Mouse (Mus musculus) midbrain, embryonic 14.5 days (tissue): ENCODE results near the gene Prkch. TPM values are rescaled to one million over a fixed set of nuclear protein-coding genes. Genes with fewer than 3 reads are reported as not detected.

Experiments
- ATAC-seq: fragments of 200-750 bp; cut with Nextera tagmentation; 2 replicates; pipeline ENCODE4 v1.8.0; 2017; ENCODE audit warnings: moderate number of reproducible peaks, moderate library complexity; ENCODE audit not compliant: low FRiP score, low TSS enrichment
- DNase-seq: peaks from one replicate; pipeline ENCODE4 v3.0.0-alpha.2; 2015
- H3K27ac ChIP-seq: fragments of 300-500 bp; sonication (generic); replicated peaks from 2 replicates; pipeline ENCODE4 v1.5.1; 2014; ENCODE audit warnings: mild to moderate bottlenecking, low read depth, low read length, moderate library complexity
- H3K27me3 ChIP-seq: fragments of 300-500 bp; sonication (generic); 2 replicates; pipeline ENCODE4 v1.6.1; 2014; ENCODE audit warnings: low read length, control low read depth, mixed read lengths; ENCODE audit not compliant: control insufficient read depth, insufficient read depth
- H3K36me3 ChIP-seq: fragments of 300-500 bp; sonication (generic); 2 replicates; pipeline ENCODE4 v1.6.1; 2014; ENCODE audit warnings: low read length, control low read depth; ENCODE audit not compliant: control insufficient read depth, insufficient read depth
- H3K4me1 ChIP-seq: fragments of 300-500 bp; sonication (generic); 2 replicates; pipeline ENCODE4 v1.6.1; 2014; ENCODE audit warnings: mild to moderate bottlenecking, antibody characterized with exemption, low read length, control low read depth; ENCODE audit not compliant: control insufficient read depth, insufficient read depth
- H3K4me2 ChIP-seq: fragments of 300-500 bp; sonication (generic); 2 replicates; pipeline ENCODE4 v1.6.1; 2014; ENCODE audit warnings: mild to moderate bottlenecking, low read length, moderate library complexity
- H3K4me3 ChIP-seq: fragments of 300-500 bp; sonication (generic); replicated peaks from 2 replicates; pipeline ENCODE4 v1.5.1; 2014; ENCODE audit warnings: low read depth, low read length
- H3K9ac ChIP-seq: fragments of 300-500 bp; sonication (generic); replicated peaks from 2 replicates; pipeline ENCODE4 v1.6.1; 2014; ENCODE audit warnings: mild to moderate bottlenecking, low read length, moderate library complexity
- H3K9me3 ChIP-seq: fragments of 300-500 bp; sonication (generic); 2 replicates; pipeline ENCODE4 v1.6.1; 2016; ENCODE audit warnings: low read length, control low read depth, mixed read lengths; ENCODE audit not compliant: control insufficient read depth
- WGBS: fragments of 180-500 bp; shearing (Covaris S2); extraction: QIAGEN DNeasy Blood & Tissue Kit; methylation state at CpG from one replicate; pipeline ENCODE4 v1.1.7; 2014; 5-methylcytosine and 5-hydroxymethylcytosine counted together
- polyA plus RNA-seq: library from polyadenylated mRNA; unstranded; fragments of >200 nt; fragmentation: Nextera tagmentation; extraction: Ambion mirVana; gene quantifications from 2 replicates; pipeline ENCODE4 v1.2.1, GENCODE M21; 2014

The Prkch gene
- polyA plus RNA-seq, 1 experiment from 2014 or later: 8.7 TPM

- Histone ChIP-seq H3K9ac (no peak overlapping the region), H3K27me3 (no peaks in the 10 kb centered on the region), H3K4me3 (no peak overlapping the region), H3K4me2 (no peak overlapping the region), H3K27ac (no peak overlapping the region), H3K4me1 (peaks cover 13% of the 10 kb centered on the region), H3K9me3 (no peaks in the 10 kb centered on the region), H3K36me3 (no peaks in the 10 kb centered on the region)
- 82% methylated on average over 2 of the region's 2 CpGs for WGBS
- ATAC-seq (no peak), DNase-seq (no peak)
These were observed 222.6 kb downstream of the Prkch start for GRCm38 (mm10) chr12:73807228-73807627.

- no peak overlapping the region for H3K27ac ChIP-seq
- 51% methylated on average over 13 of the region's 13 CpGs for WGBS
- peak; percentile 64; the same call in 1 of the 2 replicates for ATAC-seq
- peak; percentile 82 for DNase-seq
- no peaks in the 10 kb centered on the region for H3K27me3 ChIP-seq
- no peak overlapping the region for H3K4me2 ChIP-seq
- H3K4me1 ChIP-seq: peaks cover 13% of the 10 kb centered on the region
- H3K36me3 ChIP-seq: no peaks in the 10 kb centered on the region
- H3K9ac ChIP-seq: no peak overlapping the region
- H3K4me3 ChIP-seq: no peak overlapping the region
- H3K9me3 ChIP-seq: no peaks in the 10 kb centered on the region
These were observed 225.6 kb downstream of the Prkch start for GRCm38 (mm10) chr12:73810041-73810795.

GRCm38 (mm10) chr12:73810903-73811302 is 226.3 kb downstream of the Prkch start:
- H3K9me3 ChIP-seq: no peaks in the 10 kb centered on the region
- H3K27ac ChIP-seq: no peak overlapping the region
- no peaks in the 10 kb centered on the region for H3K36me3 ChIP-seq
- 58% methylated on average over 5 of the region's 5 CpGs for WGBS
- no peak overlapping the region for H3K4me2 ChIP-seq
- no peak overlapping the region for H3K9ac ChIP-seq
- no peak for ATAC-seq
- peaks cover 13% of the 10 kb centered on the region for H3K4me1 ChIP-seq
- no peaks in the 10 kb centered on the region for H3K27me3 ChIP-seq
- H3K4me3 ChIP-seq: no peak overlapping the region
- no peak for DNase-seq

- ATAC-seq (no peak), DNase-seq (no peak)
- WGBS: 91% methylated on average over 6 of the region's 6 CpGs
These were observed 227.6 kb downstream of the Prkch start for GRCm38 (mm10) chr12:73812198-73812597.

GRCm38 (mm10) chr12:73813016-73813900 is 228.7 kb downstream of the Prkch start:
- Histone ChIP-seq H3K9ac (no peak overlapping the region), H3K9me3 (no peaks in the 10 kb centered on the region), H3K27ac (no peak overlapping the region), H3K4me1 (peaks cover 13% of the 10 kb centered on the region), H3K27me3 (no peaks in the 10 kb centered on the region), H3K4me2 (no peak overlapping the region), H3K4me3 (no peak overlapping the region), H3K36me3 (no peaks in the 10 kb centered on the region)
- ATAC-seq (no peak), DNase-seq (no peak)
- 73% methylated on average over 11 of the region's 11 CpGs for WGBS

More at GRCm38 (mm10) chr12:73812198-73812597, 227.6 kb downstream of the Prkch start:
- H3K4me1 ChIP-seq: peaks cover 13% of the 10 kb centered on the region
- no peaks in the 10 kb centered on the region for H3K27me3 ChIP-seq
- H3K9ac ChIP-seq: no peak overlapping the region
- no peaks in the 10 kb centered on the region for H3K36me3 ChIP-seq
- H3K4me2 ChIP-seq: no peak overlapping the region
- H3K27ac ChIP-seq: no peak overlapping the region
- H3K9me3 ChIP-seq: no peaks in the 10 kb centered on the region
- H3K4me3 ChIP-seq: no peak overlapping the region

- Histone ChIP-seq H3K4me2 (no peak overlapping the region), H3K27me3 (no peaks in the 10 kb centered on the region), H3K9ac (no peak overlapping the region), H3K36me3 (no peaks in the 10 kb centered on the region), H3K4me1 (peaks cover 13% of the 10 kb centered on the region), H3K4me3 (no peak overlapping the region), H3K27ac (no peak overlapping the region), H3K9me3 (no peaks in the 10 kb centered on the region)
- DNase-seq (no peak), ATAC-seq (no peak)
- WGBS: 89% methylated on average over 5 of the region's 5 CpGs
These were observed 229.6 kb downstream of the Prkch start for GRCm38 (mm10) chr12:73814056-73814735.

GRCm38 (mm10) chr12:73814897-73815296 is 230.3 kb downstream of the Prkch start:
- H3K4me1 ChIP-seq: peaks cover 13% of the 10 kb centered on the region
- ATAC-seq (no peak), DNase-seq (no peak)
- H3K4me2 ChIP-seq: no peak overlapping the region
- no peaks in the 10 kb centered on the region for H3K27me3 ChIP-seq
- H3K27ac ChIP-seq: no peak overlapping the region
- H3K4me3 ChIP-seq: no peak overlapping the region
- WGBS: 91% methylated on average over 2 of the region's 2 CpGs
- H3K9me3 ChIP-seq: no peaks in the 10 kb centered on the region
- no peaks in the 10 kb centered on the region for H3K36me3 ChIP-seq
- no peak overlapping the region for H3K9ac ChIP-seq

GRCm38 (mm10) chr12:73815463-73815862 is 230.9 kb downstream of the Prkch start:
- DNase-seq: no peak
- H3K4me1 ChIP-seq: peaks cover 10% of the 10 kb centered on the region
- H3K4me2 ChIP-seq: no peak overlapping the region
- H3K9ac ChIP-seq: no peak overlapping the region
- H3K36me3 ChIP-seq: no peaks in the 10 kb centered on the region
- no peak for ATAC-seq
- H3K4me3 ChIP-seq: no peak overlapping the region
- no peaks in the 10 kb centered on the region for H3K27me3 ChIP-seq
- WGBS: 72% methylated on average over 4 of the region's 4 CpGs
- no peak overlapping the region for H3K27ac ChIP-seq
- no peaks in the 10 kb centered on the region for H3K9me3 ChIP-seq
